Mouse (Mus musculus) CH12F3 (cell line): ENCODE data around the gene Plcd3.

Experiments used
- in situ Hi-C: fragments of 300-500 bp; cut with MboI; formaldehyde crosslinking; loops from 2 replicates; pipeline ENCODE4 v1.14.3; 2020; ENCODE audit warnings: low sequenced_read_pairs

Gene Plcd3

GRCm38 (mm10) chr11:103101481-103101865, at the start of gene Plcd3, which contains the start of gene Acbd4:
Gene Plcd3, minus strand, starts transcription at chr11:103101658.
Gene Acbd4, plus strand, starts transcription at chr11:103101682.
- in situ Hi-C loops, result loop anchor here (5.0 kb wide), 1 partner anchor 51 kb away; no protein-coding TSS in a partner anchor

GRCm38 (mm10) chr11:103149771-103150170, 48.3 kb upstream of the Plcd3 start:
- in situ Hi-C loops, result loop anchor here (5.0 kb wide), 1 partner anchor 47 kb away; the partner anchor contains the start of genes Acbd4 and Plcd3

- in situ Hi-C loops, result no loop called here
Observed at GRCm38 (mm10) chr11:103147766-103148165, 46.3 kb upstream of the Plcd3 start.

- in situ Hi-C loops, result no loop called here
Observed at GRCm38 (mm10) chr11:103146386-103146785, 44.9 kb upstream of the Plcd3 start.

GRCm38 (mm10) chr11:103144309-103145285, 43.1 kb upstream of the Plcd3 start:
- in situ Hi-C loops, result no loop called here

GRCm38 (mm10) chr11:103142441-103143182, 41.2 kb upstream of the Plcd3 start:
- in situ Hi-C loops, result no loop called here

GRCm38 (mm10) chr11:103141944-103142255, 40.4 kb upstream of the Plcd3 start:
- in situ Hi-C loops, result no loop called here

GRCm38 (mm10) chr11:103141101-103141943, 39.9 kb upstream of the Plcd3 start:
- in situ Hi-C loops, result no loop called here

- in situ Hi-C loops, result no loop called here
Observed at GRCm38 (mm10) chr11:103140763-103141100, 39.3 kb upstream of the Plcd3 start.

- in situ Hi-C loops, result no loop called here
Observed at GRCm38 (mm10) chr11:103139951-103140762, 38.7 kb upstream of the Plcd3 start.

- in situ Hi-C loops, result no loop called here
Observed at GRCm38 (mm10) chr11:103136039-103136577, 34.6 kb upstream of the Plcd3 start.

- in situ Hi-C loops, result no loop called here
Observed at GRCm38 (mm10) chr11:103134221-103134620, 32.8 kb upstream of the Plcd3 start.

- in situ Hi-C loops, result no loop called here
Observed at GRCm38 (mm10) chr11:103133456-103134185, 32.2 kb upstream of the Plcd3 start.

GRCm38 (mm10) chr11:103132576-103133455, 31.4 kb upstream of the Plcd3 start:
- in situ Hi-C loops, result no loop called here

GRCm38 (mm10) chr11:103131701-103132575, 30.5 kb upstream of the Plcd3 start, which contains the start of gene Hexim2:
Gene Hexim2, plus strand, starts transcription at chr11:103132429.
- in situ Hi-C loops, result no loop called here

- in situ Hi-C loops, result no loop called here
Observed at GRCm38 (mm10) chr11:103120315-103120714, 18.9 kb upstream of the Plcd3 start.

- in situ Hi-C loops, result no loop called here
Observed at GRCm38 (mm10) chr11:103119609-103120008, 18.2 kb upstream of the Plcd3 start.
